In genomic region chr17:29339170-29339768, GRCm38 (mm10) we compare ENCODE assay signal across 8 mouse cellular contexts. TPM values are rescaled to one million over a fixed set of nuclear protein-coding genes. Genes with fewer than 3 reads are reported as not detected.
DNase-seq lines count a peak whose midpoint lies in the region; ATAC-seq lines count a peak whose summit lies in the region.

No protein-coding gene starts in this region.

- no peak overlapping the region for H3K4me3 ChIP-seq in embryonic facial prominence, embryonic 12.5 days
- H3K4me3 ChIP-seq in embryonic facial prominence, embryonic 10.5 days = no peak overlapping the region

- no peak overlapping the region for H3K4me2 ChIP-seq in embryonic facial prominence, embryonic 12.5 days (replicated peaks)

- H3K9ac ChIP-seq in embryonic facial prominence, embryonic 12.5 days = no peak overlapping the region

- H3K9me3 ChIP-seq in embryonic facial prominence, embryonic 12.5 days = no peaks in the 10 kb centered on the region
- no peaks in the 10 kb centered on the region for H3K9me3 ChIP-seq in embryonic facial prominence, embryonic 10.5 days

- no peak for DNase-seq in embryonic facial prominence, embryonic 10.5 days (ENCODE audit: low spot score)
- peak; percentile 29 for DNase-seq in thymus, postnatal 14 days
- no peak for DNase-seq in thymus, postnatal 25 days
- DNase-seq in kidney, postnatal 14 days = peak; percentile 73
- DNase-seq in frontal cortex, postnatal 14 days (ENCODE audit: low spot score in 2 of 2) = no peak
- DNase-seq in testis, postnatal 10 days (ENCODE audit: low spot score) = no peak
- no peak for DNase-seq in MN1 (ENCODE audit: low spot score)

- WGBS in embryonic facial prominence, embryonic 12.5 days = 83% methylated on average over 11 of the region's 11 CpGs
- 82% methylated on average over 11 of the region's 11 CpGs for WGBS in embryonic facial prominence, embryonic 10.5 days

- H3K27me3 ChIP-seq in embryonic facial prominence, embryonic 12.5 days = no peaks in the 10 kb centered on the region
- no peaks in the 10 kb centered on the region for H3K27me3 ChIP-seq in embryonic facial prominence, embryonic 10.5 days (replicated peaks; ENCODE audit: low read depth, poor library complexity, severe bottlenecking)

- H3K27ac ChIP-seq in embryonic facial prominence, embryonic 12.5 days = peak overlapping the region; percentile 32; the same call in 1 of the 2 replicates
- H3K27ac ChIP-seq in embryonic facial prominence, embryonic 10.5 days (replicated peaks) = no peak overlapping the region

- peaks cover 27% of the 10 kb centered on the region for H3K4me1 ChIP-seq in embryonic facial prominence, embryonic 12.5 days
- peaks cover 37% of the 10 kb centered on the region for H3K4me1 ChIP-seq in embryonic facial prominence, embryonic 10.5 days

- H3K36me3 ChIP-seq in embryonic facial prominence, embryonic 12.5 days = peaks cover 79% of the 10 kb centered on the region
- peaks cover 94% of the 10 kb centered on the region for H3K36me3 ChIP-seq in embryonic facial prominence, embryonic 10.5 days (replicated peaks)

- no peak for ATAC-seq in embryonic facial prominence, embryonic 12.5 days (ENCODE audit: insufficient number of reproducible peaks, insufficient read depth, low FRiP score, low TSS enrichment)

RNA-seq across cellular contexts. Expression of gene Mtch1, which starts 8.5 kb away (rescaled TPM):
- polyA plus RNA-seq in embryonic facial prominence, embryonic 12.5 days (2016; fragmentation: Nextera tagmentation; extraction: Ambion mirVana) = 420 and 454 TPM in 2 replicates
- polyA plus RNA-seq in embryonic facial prominence, embryonic 10.5 days (2016; fragmentation: Nextera tagmentation; extraction: Ambion mirVana) = 278 and 280 TPM in 2 replicates

RNA-seq across cellular contexts. Expression of gene Fgd2, which starts 21.4 kb away (rescaled TPM):
- 9.2 and 9.3 TPM in 2 replicates for polyA plus RNA-seq in embryonic facial prominence, embryonic 12.5 days (2016; fragmentation: Nextera tagmentation; extraction: Ambion mirVana)
- polyA plus RNA-seq in embryonic facial prominence, embryonic 10.5 days (2016; fragmentation: Nextera tagmentation; extraction: Ambion mirVana) = 10.2 and 12.3 TPM in 2 replicates

RNA-seq across cellular contexts. Expression of gene Pi16, which starts 21.8 kb away (rescaled TPM):
- 0.49 and 0.59 TPM in 2 replicates for polyA plus RNA-seq in embryonic facial prominence, embryonic 12.5 days (2016; fragmentation: Nextera tagmentation; extraction: Ambion mirVana)
- polyA plus RNA-seq in embryonic facial prominence, embryonic 10.5 days (2016; fragmentation: Nextera tagmentation; extraction: Ambion mirVana) = 0.65 and 0.91 TPM in 2 replicates

Comparison
In these comparisons a context has a peak if more than half of its experiments do, and no peak if none do; other contexts are left out.
1. DNase-seq: peak in thymus, postnatal 14 days (single experiment) and kidney, postnatal 14 days (single experiment); none in embryonic facial prominence, embryonic 10.5 days (single experiment), thymus, postnatal 25 days (single experiment), frontal cortex, postnatal 14 days (0 of 2), testis, postnatal 10 days (single experiment) and MN1 (single experiment).